Mouse (Mus musculus): ENCODE data around the gene Ophn1. TPM values are rescaled to one million over a fixed set of nuclear protein-coding genes. Genes with fewer than 3 reads are reported as not detected.

Gene Ophn1
- total RNA-seq, 2 experiments from 2014 or later: 7.2 to 8.8 TPM

Small RNA genes within 50 kb of the gene (microRNA-seq; reads per million reads assigned to microRNA genes)
- gene Gm27554 (ENCODE audit: borderline number of aligned reads in 2 of 2): 0 reads per million in 2 experiments

Other genes starting within 250 kb of the Ophn1 start
- 10 to 100 TPM; 16.6 to 17.9 TPM for gene Yipf6, start 45.3 kb upstream of the Ophn1 start, total RNA-seq (2021)
- gene Stard8, start 112.2 kb upstream of the Ophn1 start, total RNA-seq (2021): 10 to 100 TPM; 31.6 to 32.2 TPM
- 10 to 100 TPM; 17.4 to 27.6 TPM for gene Efnb1, start 245.1 kb upstream of the Ophn1 start, total RNA-seq (2021)